Mouse (Mus musculus) activated CD4-positive, CD25-positive, alpha-beta regulatory T cell, adult 4 months (primary cell): ENCODE results near the gene Axin2. TPM values are rescaled to one million over a fixed set of nuclear protein-coding genes. Genes with fewer than 3 reads are reported as not detected.

Experiments
- ATAC-seq: one replicate; pipeline ENCODE4 v1.8.0; 2017
- polyA plus RNA-seq, 2 experiments: library from polyadenylated mRNA; unstranded; fragments of 100-300 nt; shearing (Covaris generic); gene quantifications; one replicate each; pipeline ENCODE4 v1.2.1; 2017

Gene Axin2
- polyA plus RNA-seq, 2 experiments from 2014 or later: 7.7 to 12.7 TPM

DNA sequence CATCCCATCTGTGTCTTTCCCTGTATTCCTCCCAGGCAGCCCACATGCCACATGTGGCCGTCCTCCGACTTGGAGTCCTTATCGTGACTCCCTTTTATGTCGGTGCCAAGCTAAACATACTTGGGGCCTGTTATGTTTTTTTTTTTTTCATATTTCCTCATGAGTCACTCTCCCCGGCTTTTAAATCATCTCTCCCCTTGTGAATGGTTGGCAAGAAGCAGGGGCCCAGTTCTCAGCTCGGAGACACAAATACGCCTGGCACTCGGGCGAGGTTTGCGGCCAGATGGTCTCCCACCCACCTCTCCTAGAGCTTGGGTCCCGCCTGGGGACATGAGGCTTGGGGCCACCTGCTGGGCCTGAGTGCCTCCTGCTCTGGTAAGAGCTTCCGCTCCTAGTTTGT, 60.4 kb downstream of the Axin2 start:
- no peak for ATAC-seq

DNA sequence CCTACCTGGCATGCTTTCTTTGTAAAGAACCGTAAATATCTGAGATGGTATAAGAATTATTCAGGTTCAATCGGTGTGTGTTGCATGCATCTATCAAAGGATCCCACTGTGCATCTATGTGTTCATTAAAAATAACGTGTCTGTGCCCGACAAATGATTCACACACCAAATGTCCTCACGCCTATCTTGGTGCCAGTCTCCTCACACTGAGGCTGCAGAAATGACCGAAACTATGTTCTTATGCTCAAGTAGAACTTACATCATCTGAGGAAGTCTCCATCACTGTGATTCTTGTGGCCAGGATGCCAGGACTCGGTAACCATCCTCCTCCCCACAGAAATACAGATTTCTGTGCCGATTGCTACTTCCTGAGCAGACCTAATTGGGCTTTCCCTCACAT, 60.9 kb downstream of the Axin2 start:
- no peak for ATAC-seq

DNA sequence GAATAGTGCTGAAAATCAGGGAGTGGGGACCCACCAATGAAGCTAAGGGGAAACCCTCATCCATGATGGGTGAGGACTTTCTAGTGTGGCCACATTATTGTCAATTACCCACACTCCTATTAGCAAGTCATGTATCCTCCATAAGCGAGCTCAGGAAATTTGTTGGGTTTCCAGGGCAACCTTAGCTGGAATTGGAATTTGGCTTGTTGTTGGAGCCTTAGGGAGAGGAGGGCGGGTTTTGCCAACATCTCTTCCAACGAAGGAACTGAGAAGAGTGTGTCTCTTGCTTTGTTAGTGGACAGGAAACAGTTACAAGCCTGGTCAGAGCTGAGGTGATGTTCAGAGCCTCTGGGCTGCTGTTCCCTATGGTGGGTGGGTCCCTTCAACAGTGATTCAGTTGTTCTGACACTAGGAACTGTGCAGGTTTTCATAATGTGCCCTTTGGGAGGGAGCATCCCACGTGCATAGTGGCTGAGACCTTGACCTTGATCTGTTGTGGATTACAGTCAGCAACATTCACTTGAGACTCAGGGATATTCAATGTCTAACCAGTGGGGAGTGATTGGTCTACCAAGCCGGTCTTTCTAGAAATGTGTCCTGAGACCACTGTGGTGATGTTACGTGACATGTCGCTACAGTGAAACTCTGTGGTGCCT, 63.4 kb downstream of the Axin2 start:
- no peak for ATAC-seq

DNA sequence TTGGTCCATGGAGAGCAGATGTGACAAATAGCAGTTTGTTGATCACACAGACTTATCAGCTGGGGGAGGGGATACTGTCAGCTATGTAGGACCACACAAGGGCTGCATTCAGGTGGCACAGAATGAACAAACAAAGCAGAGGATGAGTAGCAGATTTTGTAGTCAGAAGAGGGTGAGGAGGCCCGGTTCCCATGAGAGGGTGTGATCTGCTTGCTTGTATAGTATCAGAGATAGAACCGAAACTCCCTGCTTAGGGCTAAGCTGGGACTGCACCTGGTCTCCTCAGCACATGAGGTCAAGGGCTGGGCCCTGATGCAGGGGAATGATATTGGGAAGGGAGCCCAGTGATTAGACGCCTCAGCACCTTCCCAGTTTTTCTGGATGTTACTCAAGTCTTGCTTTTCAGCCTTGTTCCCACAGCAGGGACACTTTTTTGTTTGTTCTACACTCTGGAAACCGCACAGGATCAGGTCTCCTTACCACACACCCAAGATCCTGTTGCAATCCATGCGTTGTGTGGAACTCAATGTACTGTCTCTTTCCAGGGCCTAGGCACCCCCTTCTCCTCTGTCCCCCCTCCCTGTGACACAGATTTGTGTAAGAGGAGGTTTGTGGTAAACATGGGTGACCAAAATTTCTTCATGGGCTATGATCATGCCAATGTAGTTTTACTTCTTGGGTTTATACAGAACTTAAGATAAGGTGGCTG, 64.7 kb downstream of the Axin2 start:
- no peak for ATAC-seq

- no peak for ATAC-seq
Measured at GRCm38 (mm10) chr11:108985836-108986235, 65.7 kb downstream of the Axin2 start.

- no peak for ATAC-seq
Measured at GRCm38 (mm10) chr11:108987226-108987625, 67.1 kb downstream of the Axin2 start.

DNA sequence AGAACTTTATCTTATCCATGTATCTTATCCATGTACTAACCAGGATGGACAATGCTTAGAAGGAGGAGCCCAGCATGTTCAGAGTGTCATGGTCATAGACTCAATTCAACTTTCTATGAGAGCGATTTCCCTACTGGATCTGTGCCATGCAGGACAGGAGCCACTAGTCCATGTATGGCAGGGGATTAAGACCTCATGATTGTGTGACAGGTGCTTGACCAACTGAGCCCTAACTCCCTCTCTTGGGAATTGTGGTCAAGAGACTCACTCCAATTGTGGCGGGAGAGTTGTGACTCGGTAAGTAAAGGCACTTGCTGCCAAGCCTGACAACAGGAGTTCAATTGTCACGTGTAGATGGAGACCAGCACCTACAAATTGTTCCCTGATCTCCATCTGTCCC, 67.6 kb downstream of the Axin2 start:
- ATAC-seq: no peak

GRCm38 (mm10) chr11:108988258-108988657, 68.1 kb downstream of the Axin2 start:
- ATAC-seq: no peak

DNA sequence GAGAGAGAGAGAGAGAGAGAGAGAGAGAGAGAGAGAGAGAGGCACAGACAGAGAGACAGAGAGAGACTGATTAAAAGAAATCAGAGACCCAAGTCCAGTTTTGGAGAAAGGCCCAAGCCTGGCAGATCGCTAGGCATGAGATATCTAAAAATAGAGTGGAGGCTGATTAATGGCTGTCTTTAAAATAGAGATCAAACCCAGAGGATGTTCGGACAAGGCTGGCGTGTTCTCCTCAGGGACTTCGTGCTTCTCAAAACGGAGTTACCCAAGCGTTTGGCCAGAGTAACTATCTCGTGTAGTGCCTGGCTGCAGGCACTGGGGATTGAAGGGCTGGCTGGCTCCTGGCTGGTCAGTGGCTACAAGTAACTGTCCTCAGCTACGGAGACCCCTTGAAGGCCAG, 69.8 kb downstream of the Axin2 start:
- no peak for ATAC-seq

DNA sequence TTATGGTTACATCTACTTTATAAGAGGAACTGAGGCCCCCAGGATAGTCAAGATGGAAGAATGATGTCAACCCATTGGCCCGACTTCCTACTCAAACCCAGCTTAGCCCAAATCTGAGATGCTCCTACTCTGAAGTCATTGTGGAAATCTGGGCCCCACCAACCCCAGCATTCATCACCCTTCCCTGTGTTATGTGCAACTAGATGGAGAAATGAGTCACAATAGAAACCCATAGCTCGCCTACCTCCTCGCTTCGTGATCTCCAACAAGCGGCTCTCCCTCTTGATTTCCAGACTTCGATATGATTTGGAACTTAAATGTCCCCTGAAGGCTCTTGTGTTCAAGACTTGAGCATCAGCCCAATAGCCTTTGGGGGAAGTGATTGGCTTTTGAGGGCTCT, 73.3 kb downstream of the Axin2 start:
- no peak for ATAC-seq

DNA sequence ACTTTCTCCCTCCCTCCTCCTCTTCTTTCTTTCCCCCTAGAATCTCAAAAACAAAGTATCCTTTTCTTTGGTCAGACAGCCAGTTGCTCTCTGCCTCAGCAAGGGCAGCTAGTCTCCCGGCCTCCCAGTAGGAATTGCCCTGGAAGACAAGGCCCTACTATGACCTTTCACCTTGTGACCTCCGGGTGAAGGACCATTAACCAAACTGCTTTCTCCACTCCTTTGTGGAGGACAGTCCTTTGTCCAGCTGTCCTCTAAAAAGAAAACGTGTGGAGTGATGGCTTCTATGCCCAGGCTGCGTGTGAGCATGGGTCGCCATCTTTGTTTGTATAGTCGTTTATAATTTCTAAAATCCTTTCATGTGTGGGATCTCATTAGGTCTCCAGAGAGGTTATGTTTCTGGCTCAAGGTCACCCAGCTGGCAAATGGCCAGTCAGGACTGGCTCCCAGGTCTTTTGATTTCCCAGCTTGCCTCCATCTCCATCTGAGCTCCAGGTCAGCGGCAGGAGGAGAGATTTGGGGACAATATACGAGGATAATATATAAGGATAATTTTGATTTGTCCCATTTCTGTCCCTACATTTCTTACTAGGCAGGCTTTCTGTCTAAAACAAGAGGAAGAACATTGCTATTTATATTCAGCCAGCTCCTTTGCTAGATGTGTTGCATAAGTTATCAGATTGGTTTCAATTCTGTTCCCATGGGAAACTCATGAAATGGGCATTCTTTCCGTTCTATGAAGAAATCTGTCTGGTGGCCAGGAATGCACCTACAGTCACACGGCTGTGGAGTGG, 75.2 kb downstream of the Axin2 start:
- no peak for ATAC-seq

- no peak for ATAC-seq
Measured at GRCm38 (mm10) chr11:108995990-108996533, 75.9 kb downstream of the Axin2 start.

GRCm38 (mm10) chr11:108997816-108998215, 77.7 kb downstream of the Axin2 start:
- no peak for ATAC-seq

Other genes with a start within 250 kb of the Axin2 start
- gene E030025P04Rik, start 224.0 kb downstream of the Axin2 start, polyA plus RNA-seq: not detected